Mouse (Mus musculus) thymus, postnatal 4 days (tissue): ENCODE results near the gene Myoc.
"Not testable (repeated sequence)": the region's sequence is repeated elsewhere in the genome, so short reads cannot be mapped to it uniquely, and the experiment has no call there.

ENCODE experiments used
- DNase-seq: peaks from one replicate; pipeline ENCODE4 v3.0.0; 2021

The Myoc gene

DNA sequence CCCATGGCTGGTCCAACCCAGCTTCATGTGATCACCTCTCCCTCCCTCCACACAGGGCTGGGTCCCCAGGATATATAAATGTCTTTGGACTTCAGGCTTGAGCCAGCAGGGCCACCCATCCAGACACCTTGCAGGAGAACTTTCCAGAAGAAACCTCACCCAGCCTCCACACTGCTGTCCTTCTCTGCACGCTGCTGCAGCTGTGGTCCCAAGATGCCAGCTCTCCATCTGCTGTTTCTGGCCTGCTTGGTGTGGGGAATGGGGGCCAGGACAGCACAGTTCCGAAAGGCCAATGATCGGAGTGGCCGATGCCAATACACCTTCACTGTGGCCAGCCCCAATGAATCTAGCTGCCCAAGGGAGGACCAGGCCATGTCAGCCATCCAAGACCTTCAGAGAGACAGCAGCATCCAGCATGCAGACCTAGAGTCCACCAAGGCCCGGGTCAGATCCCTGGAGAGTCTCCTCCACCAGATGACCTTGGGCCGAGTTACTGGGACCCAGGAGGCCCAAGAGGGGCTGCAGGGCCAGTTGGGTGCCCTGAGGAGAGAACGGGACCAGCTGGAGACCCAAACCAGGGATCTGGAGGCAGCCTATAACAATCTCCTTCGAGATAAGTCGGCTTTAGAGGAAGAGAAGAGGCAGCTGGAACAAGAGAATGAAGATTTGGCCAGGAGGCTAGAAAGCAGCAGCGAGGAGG, at the start of gene Myoc:
Gene Myoc (plus strand): TSS at position 105 of the 700 bp plus-strand sequence.
- no peak for DNase-seq

DNA sequence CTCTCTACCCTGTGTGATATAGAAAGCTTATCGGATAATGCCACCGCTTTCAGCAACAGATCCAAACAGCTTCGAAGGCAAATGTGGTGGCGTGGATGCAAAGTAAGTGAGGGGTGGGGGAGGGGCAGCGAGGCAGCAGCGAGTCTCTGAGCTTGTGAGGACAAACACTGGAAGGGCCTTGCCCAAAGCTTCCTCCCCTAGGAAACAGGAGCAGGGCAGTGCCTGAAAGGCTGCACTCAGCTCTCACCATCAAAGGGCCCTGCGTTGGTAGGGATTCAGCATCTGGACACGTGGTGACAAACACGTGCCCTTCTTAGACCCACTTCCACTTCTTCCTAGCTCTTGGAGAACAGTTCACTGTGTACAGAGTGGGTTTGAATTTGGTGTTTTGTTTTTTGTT, 49.5 kb upstream of the Myoc start:
- DNase-seq, result no peak

DNA sequence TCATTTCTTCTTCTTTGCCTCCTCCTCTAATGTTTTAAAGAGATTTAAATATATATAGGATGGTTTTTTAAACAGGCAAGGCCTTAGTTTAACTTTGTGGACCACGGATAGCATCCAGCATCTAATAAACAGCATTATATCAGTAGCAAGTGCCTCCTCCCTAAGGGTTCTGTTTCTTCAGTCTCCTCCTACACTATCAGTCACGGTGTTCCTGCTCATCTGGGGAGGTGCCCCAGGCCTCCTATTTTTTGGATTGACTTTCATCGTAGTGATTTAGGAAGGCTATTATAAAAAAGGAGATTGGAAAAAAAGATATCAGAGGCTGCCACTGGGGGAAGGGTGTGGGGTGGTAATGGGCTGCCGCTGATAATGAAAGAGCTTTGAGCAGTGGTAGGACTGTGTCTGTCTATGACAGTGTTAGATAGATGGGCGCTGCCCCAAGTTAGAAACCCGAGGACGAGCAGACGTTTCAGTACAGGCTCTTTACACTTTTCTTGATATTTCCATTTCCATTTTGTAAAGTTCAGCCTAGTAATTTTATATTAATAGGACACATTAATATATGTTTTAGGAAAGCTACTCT, 48.4 kb upstream of the Myoc start:
- no peak for DNase-seq

DNA sequence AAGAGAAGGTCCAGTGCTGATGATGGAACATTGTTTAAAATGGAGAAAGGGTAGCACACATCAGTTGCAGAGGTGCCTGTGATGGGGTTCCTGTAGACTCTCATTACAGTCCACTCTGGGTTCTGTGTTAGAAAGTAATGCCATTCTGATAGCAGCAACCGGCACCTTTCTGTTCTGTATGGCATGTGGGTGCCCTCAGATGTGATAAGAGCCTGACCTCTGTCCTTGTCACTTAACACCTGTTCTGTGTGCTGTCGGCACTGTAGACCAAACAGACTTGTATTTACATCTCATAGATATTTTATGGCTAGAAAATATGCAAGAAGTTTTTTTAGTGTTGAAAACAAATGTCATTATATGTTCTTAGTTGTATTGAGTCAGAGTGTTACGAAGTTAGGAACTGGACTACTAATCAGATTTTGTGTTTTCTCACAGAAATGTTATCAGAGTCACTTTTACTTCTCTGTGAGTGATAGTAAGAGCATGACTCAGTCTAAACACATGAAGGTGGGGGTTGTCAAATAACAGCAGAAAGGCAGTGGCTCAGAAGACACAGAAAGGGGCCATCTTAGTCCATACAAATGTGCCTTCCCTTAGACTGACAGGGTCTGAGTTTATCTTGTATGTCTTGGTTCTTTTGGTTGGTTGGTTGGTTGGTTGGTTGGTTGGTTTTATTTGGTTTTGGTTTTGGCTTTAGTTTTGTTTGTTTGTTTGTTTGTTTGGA, 41.4 kb upstream of the Myoc start:
- DNase-seq, result no peak

DNA sequence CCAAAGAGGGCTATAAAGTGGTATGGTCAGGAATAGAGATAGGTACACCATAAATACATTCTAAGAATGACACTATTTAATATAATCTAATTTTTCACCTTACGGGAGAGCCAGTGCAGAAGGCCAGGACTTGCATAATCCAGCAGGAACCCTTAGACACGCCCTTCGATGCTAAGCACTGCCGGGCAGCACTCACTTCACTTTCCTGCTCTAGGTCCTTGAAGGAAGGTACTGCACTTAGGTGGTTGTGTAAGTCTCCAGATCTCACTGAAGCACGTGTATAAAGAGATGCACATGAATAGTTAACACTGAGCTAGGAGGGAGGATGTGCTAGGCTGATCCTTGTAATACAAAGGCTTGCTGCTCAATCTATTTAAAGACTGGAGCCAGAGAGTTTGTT, 39.3 kb upstream of the Myoc start:
- DNase-seq, result no peak

DNA sequence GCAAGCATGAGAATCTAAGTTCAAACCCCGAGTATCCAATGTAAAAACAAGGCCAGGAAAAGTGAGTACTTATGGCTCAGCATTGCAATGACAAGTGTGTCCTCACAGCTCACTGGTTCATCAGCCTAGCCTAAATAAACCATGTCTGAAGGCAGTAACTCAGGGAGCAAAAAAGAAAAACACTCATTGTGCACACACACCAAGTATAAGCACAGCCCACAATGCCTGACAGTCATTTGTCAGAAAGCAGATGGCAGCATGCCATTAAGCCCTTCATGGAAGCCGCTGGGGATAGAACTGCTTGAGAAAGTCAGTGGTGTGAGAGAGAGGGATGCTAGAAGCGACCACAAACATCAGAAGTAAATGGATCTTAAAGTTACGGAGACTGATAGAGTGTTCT, 37.7 kb upstream of the Myoc start:
- DNase-seq, result no peak

DNA sequence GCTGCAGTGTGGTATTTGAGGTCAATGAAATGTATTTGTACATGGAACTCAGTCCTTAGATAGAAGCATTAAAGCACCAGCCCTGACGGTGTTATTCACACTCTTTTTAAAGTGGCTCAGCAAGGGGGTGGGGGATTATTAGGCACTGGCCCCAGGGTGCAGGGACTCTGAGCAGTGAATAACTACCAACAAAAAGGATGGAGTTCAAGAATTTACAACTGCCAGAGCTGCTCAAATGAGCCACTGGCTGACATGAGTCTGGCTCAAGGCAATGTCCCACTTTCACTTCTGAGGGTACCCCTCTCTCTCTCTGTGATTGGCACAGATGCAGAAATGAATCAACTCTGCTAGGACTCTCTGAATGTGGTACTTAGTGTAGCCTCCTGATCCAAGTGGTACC, 30.8 kb upstream of the Myoc start:
- DNase-seq, result no peak

DNA sequence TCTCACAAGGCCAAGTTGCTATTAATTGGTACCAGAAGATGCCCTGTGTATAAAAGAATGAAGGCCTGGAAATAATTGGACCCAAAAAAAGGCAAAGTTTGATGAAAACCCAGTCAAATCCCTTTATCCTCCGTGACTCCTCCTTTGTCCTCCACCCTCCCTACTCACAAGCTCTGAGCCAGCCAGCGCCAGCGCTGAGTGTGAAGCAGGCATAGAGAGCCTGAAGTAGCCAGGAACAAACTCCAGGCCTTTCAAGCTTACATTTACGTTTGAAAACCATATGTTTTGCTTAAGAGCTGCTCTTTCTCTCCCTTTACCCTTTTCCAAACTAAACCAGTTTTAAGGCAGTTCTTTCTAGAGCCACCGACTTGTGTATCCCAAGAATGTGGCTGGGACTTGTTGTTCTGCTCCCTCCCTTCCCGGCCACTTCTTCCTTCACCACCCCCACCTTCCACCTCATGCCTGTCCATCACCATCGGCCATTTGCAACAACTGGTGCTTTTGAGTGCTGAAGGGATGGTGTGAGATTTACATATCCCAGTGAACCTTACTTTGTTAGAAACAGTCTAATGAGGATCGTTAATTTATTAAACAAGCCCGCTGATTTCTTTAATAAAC, 29.2 kb upstream of the Myoc start:
- DNase-seq, result no peak

DNA sequence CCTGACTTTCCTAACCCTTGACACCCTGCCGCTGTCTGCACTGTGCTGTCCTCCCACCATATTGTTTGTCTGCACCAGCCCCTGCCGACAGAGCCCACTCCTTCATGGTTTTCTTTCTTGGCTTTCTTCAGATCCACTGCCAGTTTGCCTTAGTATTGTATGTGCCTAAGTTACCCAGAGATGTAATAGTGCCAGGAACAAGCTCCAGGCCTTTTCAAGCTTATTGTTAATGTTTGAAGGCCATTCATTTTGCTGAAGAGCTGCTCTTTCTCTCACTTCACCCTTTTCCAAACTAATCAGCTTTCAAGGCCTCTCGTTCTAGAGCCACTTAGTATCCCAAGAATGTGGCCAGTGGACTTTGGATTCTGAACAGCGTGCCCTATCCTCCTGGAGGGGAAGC, 27.8 kb upstream of the Myoc start:
- DNase-seq, result no peak

DNA sequence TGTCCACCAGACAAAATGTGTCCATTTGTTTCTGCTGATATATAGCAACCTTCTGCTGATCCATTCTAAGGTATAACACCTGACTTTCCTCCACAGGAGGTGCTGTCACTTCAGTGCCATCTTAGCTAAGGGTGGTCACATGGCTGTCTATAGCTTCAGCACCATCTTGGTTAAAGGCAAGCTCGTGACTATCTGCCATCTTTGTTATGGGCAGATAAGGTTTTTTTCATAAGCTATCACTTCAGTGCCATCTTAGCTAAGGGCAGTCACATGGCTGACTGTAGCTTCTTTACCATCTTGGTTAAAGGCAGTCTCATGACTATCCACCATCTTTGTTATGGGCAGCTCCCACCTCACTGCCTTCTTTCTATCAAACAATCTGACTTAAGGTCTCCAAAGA, 23.4 kb upstream of the Myoc start:
- DNase-seq, result no peak

DNA sequence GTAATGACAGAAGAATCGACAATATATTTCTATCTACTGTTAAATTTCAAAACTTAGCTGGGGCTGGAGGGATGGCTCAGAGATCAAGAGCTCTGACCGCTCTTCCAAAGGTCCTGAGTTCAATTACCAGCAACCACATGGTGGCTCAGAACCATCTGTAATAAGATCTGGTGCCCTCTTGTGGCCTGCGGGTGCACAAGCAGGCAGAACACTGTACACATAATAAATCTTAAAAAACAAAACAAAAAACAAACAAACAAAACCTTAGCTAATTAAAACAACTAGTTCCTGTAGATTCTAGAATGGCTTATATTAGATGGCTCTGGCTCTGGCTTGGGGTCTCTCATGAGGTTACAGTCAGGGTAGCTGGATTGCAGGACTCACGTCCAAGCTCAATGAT, 18.5 kb upstream of the Myoc start:
- DNase-seq, result peak; percentile 52

DNA sequence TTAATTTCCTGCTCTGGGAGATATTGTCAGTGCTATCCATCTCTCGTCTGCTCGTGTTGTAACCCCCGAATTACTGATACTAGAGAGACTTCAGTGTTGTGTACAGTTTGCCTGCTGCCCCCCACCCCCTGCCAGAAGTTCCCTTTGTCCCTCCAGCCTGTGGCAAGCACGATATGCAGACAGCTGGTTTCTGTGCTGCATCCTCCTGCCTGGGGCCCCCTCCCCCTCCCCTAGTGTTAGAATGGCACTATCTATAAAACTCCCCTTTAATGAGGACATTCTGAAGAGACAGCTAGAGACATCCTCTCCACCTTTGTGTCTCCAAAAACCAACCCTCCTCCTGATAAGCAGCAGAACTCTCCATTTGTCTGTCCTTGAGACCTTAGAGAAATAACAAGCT, 15.1 kb upstream of the Myoc start:
- DNase-seq, result no peak

DNA sequence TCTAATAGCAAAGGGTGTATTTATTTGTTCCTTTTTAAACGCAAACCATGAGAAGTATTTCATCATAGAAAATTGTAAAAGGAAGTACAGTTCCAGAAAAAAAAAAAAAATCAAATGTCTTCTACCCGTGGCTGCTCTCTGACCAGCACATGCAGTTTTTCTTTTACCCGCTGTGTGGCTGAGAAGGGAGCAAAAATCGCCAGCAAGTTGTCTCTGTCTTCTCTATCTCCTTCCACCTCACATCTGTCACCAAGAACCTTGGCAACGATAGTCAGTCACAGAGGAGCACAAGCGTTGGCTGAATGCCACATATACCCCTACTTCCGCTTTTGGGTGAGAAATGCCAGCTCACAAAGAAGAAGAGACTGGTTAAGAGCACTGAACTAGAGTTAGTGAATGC, 13.7 kb upstream of the Myoc start:
- peak; percentile 19 for DNase-seq

DNA sequence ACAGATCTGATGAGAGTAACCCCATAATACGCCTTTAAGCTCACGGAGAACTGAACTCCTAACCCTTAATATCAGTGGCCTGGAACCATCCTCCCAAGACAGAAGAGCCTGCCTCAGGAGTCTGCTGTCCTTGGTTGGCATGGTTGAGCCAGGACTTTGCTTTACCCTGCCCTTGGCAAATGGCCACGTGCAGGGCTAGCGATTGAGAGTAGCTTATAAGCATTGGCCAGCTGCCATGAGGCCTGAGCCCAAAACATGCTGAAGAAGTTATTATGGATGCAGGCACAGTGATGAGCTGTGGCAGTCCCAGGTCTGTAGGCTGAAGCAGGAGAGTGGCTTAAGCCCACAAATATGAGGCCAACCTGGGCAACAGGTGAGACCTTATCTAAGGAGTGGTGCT, 11.1 kb upstream of the Myoc start:
- DNase-seq, result not testable (repeated sequence)

DNA sequence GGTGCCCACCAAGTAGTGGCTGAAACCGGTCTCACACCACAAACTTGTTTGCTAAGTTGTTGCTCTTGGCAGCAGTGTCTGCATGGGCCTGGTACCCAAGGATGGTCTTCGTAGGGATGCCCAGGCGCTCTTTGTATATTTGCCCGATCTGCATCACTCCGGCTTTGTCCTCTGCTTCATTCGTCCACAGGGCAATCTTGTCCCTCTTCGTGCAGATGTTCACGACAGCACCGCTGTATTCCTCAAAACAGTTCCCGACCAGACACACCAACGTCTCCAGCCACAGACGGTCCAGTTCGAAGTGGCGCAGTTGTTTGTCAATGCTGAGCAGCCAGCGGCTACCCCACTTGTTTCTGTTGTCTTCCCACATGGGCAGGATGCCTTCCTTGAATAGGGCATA, 10.6 kb upstream of the Myoc start:
- DNase-seq, result not testable (repeated sequence)

DNA sequence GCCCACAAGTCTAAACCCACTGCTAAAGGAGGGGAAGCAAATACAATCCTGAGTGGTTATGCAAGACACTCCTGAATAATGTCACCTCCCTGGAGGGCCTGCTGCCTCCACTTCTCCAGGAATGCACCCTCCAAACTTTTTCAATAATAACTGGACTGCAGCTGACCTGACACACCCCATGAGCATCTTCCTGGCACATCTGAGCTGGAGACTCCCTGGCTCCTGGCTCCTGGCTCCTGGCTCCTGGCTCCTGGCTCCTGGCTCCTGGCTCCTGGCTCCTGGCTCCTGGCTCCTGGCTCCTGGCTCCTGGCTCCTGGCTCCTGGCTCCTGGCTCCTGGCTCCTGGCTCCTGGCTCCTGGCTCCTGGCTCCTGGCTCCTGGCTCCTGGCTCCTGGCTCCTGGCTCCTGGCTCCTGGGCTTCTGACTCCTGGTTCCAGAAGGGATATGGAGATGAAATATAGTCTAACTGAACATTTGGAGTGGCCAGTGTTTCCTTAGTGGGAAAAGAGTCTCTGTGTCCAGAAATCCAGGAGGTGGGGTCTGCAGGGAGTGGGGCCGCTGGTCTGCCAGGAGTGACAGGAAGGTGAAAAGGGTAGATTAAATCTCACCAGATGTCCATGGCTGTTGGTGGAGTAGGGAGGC, 3.5 kb upstream of the Myoc start:
- DNase-seq, result not testable (repeated sequence)

DNA sequence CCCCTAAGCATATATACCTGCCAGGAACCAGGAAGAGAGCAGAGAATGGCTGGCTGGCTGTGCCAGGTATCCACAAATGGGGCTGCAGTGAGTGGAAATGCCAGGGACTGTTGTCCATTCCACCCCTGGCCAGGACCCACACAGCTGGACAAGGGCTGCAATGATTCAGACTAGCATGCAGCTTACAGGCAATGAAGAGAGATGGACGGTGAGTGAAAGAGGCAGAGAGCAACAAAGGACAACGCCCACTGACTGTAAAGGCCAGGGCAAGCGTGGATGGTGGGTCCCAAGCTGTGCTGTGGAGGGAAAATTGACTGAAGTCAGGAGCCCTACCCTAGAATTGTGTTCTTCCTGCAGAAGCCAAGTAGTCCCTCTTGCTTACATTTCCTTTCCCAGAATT, 2.4 kb upstream of the Myoc start:
- no peak for DNase-seq

DNA sequence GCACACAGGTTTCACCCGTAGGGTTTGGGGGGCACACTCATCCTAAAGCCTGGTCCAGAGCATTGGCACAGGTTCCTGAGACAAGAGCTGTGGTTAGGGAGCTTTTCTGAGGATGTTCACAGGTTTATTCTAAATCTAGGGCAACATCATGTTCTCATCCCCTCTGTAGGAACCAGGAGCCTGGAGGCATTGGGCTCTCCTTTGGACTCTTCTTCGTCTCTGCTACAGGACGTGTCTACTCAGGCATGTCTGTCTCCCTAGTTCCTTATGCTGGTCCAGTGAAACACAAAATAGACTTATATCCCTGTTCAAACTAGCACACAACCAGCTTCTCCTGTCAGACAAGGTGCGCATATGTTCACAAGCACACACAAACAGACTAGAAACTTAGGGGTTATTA, 420 bp upstream of the Myoc start:
- no peak for DNase-seq

DNA sequence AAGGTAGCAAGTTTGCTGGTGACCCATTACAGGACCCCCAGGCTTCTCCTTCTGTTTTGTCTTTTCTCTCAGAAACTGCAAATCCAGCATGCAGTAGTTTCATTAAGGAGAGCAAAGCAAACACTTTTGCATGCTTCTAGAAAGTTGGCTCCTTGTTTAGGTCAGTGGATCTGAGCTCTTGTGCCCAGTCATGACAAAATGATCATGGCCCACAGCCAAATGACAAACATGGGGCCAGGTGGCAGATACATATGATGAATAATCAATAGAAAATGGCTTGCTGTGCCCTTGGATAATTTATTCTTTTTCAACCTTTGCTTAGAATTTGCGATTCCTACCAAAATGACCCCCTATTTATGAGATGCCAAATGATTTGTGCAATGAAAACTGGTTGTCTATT, 906 bp downstream of the Myoc start:
- no peak for DNase-seq

DNA sequence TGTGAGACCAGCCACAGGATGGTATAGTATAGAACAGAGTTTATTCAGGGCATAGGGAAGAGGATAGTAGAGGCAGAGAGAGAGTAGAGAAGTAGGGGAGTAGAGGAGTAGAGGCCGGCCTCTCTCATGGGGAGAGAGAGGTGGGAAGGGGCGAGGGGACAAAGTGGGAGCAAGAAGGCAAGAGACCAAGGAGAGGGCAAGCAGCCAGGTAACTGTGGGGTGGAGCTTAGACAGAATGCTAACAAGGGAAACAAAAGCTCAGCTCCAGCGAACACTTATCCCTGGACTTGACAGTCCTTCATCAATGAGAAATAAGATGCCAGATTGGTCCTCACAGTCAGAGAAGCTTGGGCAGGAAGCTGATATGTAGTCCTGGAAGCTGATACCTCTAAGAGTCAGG, 3.6 kb downstream of the Myoc start:
- DNase-seq, result no peak

DNA sequence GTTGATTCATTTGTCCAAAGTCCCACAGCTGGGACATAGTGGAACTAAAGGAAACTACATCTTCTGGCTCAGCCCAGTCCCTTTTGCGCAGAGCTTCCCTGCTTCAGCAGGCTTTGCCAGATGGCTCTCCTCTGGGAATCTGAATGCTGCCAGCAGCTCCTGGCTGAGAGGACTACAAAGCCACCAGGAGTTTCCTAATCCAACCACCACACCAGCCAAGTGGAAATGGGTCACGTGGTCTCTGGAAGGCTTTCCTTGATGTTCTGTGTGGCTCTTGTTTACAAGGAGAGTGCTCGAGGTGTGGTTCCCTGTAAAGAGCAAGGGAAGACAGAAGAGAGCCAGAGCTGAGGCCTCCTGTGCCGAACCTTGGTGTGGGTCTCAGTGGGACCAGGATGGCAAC, 4.8 kb downstream of the Myoc start:
- no peak for DNase-seq

DNA sequence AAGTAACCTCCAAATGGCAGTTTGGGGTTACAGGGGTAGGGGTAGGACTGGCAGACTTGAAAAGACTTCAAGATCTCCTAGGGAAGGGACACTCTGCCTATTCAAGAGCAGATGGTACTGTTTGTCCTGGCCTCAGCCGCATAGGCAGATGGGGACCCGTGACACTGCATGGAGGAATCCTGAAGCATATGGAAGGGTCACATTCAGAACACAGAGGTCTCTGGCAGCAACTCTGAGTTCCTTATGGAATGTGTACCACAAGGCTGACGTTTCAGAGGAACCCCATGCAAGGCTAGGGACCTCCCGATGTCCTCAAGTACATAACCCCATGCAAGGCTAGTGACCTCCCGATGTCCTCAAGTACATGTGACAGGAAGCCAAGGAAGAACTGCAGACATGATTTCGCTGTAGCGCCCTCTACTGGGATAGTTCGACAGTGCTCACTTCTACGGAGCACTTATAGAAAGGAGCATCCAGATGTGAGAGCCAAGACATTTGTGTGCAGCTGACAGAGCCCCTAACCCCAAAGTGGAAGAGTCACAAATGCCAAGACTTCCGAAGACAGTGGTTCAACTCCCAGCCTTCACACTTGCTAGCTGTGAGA, 7.2 kb downstream of the Myoc start:
- DNase-seq, result peak; percentile 62

DNA sequence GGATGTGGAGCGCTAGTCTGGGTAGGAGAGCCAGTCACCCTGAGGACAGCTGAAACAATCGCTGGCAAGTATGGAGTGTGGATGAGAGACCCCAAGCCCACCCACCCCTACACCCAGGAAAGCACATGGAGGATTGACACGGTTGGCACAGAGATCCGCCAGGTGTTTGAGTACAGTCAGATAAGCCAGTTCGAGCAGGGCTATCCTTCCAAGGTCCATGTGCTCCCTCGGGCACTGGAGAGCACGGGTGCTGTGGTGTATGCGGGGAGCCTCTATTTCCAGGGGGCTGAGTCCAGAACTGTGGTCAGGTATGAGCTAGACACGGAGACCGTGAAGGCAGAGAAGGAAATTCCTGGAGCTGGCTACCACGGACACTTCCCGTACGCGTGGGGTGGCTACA, 9.5 kb downstream of the Myoc start:
- DNase-seq, result no peak
